Mouse (Mus musculus) lung, embryonic 14.5 days (tissue): ENCODE measurements at regions not wholly inside any gene's neighbourhood (a gene's known extent, or its start where the extent isn't known, plus 50 kb on each side); places are given as distances from the start of the nearest gene placed in this dataset.

ENCODE experiments used
- ATAC-seq: fragments of 200-750 bp; cut with Nextera tagmentation; 2 replicates; pipeline ENCODE4 v1.8.0; 2017; ENCODE audit warnings: mild to moderate bottlenecking, moderate TSS enrichment, moderate library complexity; ENCODE audit not compliant: insufficient read depth
- DNase-seq: peaks from one replicate; pipeline ENCODE4 v3.0.0-alpha.2; 2015
- H3K27ac ChIP-seq: fragments of 300-500 bp; sonication (generic); 2 replicates; pipeline ENCODE4 v1.5.1; 2014; ENCODE audit warnings: low read depth, mild to moderate bottlenecking, moderate library complexity
- H3K27me3 ChIP-seq: fragments of 300-500 bp; sonication (generic); 2 replicates; pipeline ENCODE4 v1.6.1; 2014; ENCODE audit warnings: low read length, control low read depth; ENCODE audit not compliant: insufficient read depth
- H3K36me3 ChIP-seq: fragments of 300-500 bp; sonication (generic); 2 replicates; pipeline ENCODE4 v1.6.1; 2014; ENCODE audit warnings: control low read depth; ENCODE audit not compliant: insufficient read depth
- H3K4me1 ChIP-seq: fragments of 300-500 bp; sonication (generic); 2 replicates; pipeline ENCODE4 v1.6.1; 2014; ENCODE audit warnings: antibody characterized with exemption, control low read depth; ENCODE audit not compliant: insufficient read depth
- H3K4me2 ChIP-seq: fragments of 300-500 bp; sonication (generic); 2 replicates; pipeline ENCODE4 v1.6.1; 2014; ENCODE audit warnings: mild to moderate bottlenecking
- H3K4me3 ChIP-seq: fragments of 300-500 bp; sonication (generic); 2 replicates; pipeline ENCODE4 v1.5.1; 2014; ENCODE audit warnings: low read depth, low read length
- H3K9ac ChIP-seq: fragments of 300-500 bp; sonication (generic); 2 replicates; pipeline ENCODE4 v1.6.1; 2014
- H3K9me3 ChIP-seq: fragments of 300-500 bp; sonication (generic); 2 replicates; pipeline ENCODE4 v1.6.1; 2016; ENCODE audit warnings: low read depth, low read length, control low read depth
- CTCF ChIP-seq: IDR thresholded peaks from 2 replicates; pipeline ENCODE4 v1.5.1; 2016; ENCODE audit warnings: antibody characterized with exemption, low read depth
- WGBS: fragments of 180-500 bp; shearing (Covaris S2); extraction: QIAGEN DNeasy Blood & Tissue Kit; methylation state at CpG from one replicate; pipeline ENCODE4 v1.1.7; 2014; 5-methylcytosine and 5-hydroxymethylcytosine counted together

DNA sequence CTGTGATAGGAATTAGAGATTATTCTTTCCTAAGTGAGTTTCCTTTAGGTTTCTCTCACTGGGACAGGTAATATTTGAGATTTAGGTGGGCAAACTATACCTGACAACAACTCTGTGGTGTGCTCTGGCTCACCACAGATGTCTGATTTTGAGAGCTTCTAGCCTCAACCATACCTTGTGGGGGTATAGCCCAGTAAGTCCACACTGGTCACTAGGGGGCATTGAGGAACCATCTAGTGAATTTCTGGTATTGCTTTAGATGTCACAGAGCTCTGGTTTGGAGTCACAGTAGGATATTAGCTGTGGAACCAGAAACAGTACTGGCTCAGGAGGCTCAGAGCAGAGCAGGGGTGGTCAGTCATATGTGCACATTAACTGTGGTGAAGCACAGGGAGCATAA is 91.5 kb upstream of the 2210010C04Rik start:
- Histone ChIP-seq H3K36me3 (no peaks in the 10 kb centered on the region), H3K9ac (no peak overlapping the region), H3K9me3 (no peaks in the 10 kb centered on the region), H3K27ac (no peak overlapping the region), H3K4me1 (no peaks in the 10 kb centered on the region), H3K4me2 (no peak overlapping the region), H3K4me3 (no peak overlapping the region), H3K27me3 (no peaks in the 10 kb centered on the region)
- ATAC-seq (no peak), DNase-seq (no peak)
- TF ChIP-seq CTCF, result no peak

DNA sequence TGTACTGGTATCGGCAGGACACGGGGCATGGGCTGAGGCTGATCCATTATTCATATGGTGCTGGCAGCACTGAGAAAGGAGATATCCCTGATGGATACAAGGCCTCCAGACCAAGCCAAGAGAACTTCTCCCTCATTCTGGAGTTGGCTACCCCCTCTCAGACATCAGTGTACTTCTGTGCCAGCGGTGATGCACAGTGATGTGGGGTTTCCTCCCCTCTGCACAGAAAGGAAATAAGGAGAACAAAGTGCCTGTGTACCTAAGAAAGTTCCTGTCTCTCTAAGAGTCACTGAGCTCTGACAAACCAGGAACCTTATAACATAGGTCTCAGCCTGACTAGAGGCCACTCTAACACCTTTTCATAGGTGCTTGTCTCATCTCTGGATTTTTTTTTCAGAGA is 86.3 kb upstream of the 2210010C04Rik start:
- no peaks in the 10 kb centered on the region for H3K27me3 ChIP-seq
- H3K9ac ChIP-seq, result no peak overlapping the region
- H3K4me3 ChIP-seq, result no peak overlapping the region
- 77% methylated on average over 3 of the region's 3 CpGs for WGBS
- H3K4me2 ChIP-seq, result no peak overlapping the region
- no peaks in the 10 kb centered on the region for H3K36me3 ChIP-seq
- no peak overlapping the region for H3K27ac ChIP-seq
- DNase-seq (no peak), ATAC-seq (no peak)
- H3K9me3 ChIP-seq, result no peaks in the 10 kb centered on the region
- H3K4me1 ChIP-seq, result no peaks in the 10 kb centered on the region
- no peak for TF ChIP-seq CTCF

GRCm38 (mm10) chr6:41119176-41119575 is 83.9 kb upstream of the 2210010C04Rik start:
- 74% methylated on average over 2 of the region's 2 CpGs for WGBS
- no peaks in the 10 kb centered on the region for H3K27me3 ChIP-seq
- no peaks in the 10 kb centered on the region for H3K9me3 ChIP-seq
- no peaks in the 10 kb centered on the region for H3K36me3 ChIP-seq
- H3K4me2 ChIP-seq, result no peak overlapping the region
- no peak overlapping the region for H3K27ac ChIP-seq
- ATAC-seq, result no peak
- H3K9ac ChIP-seq, result no peak overlapping the region
- TF ChIP-seq CTCF, result no peak
- no peak for DNase-seq
- no peaks in the 10 kb centered on the region for H3K4me1 ChIP-seq
- H3K4me3 ChIP-seq, result no peak overlapping the region

- Histone ChIP-seq H3K27me3 (no peaks in the 10 kb centered on the region), H3K36me3 (no peaks in the 10 kb centered on the region), H3K9me3 (no peaks in the 10 kb centered on the region), H3K4me3 (no peak overlapping the region), H3K27ac (no peak overlapping the region), H3K9ac (no peak overlapping the region), H3K4me2 (no peak overlapping the region), H3K4me1 (no peaks in the 10 kb centered on the region)
- 11% methylated on average over 7 of the region's 7 CpGs for whole genome bisulfite sequencing
- no peak for ATAC-seq
- peak; percentile 44 for DNase-seq
- TF ChIP-seq CTCF, result peak; percentile 38
Measured at GRCm38 (mm10) chr6:41118201-41118976, 83.1 kb upstream of the 2210010C04Rik start.

GRCm38 (mm10) chr6:41113943-41114342 is 78.6 kb upstream of the 2210010C04Rik start:
- Histone ChIP-seq H3K9ac (no peak overlapping the region), H3K9me3 (no peaks in the 10 kb centered on the region), H3K4me1 (no peaks in the 10 kb centered on the region), H3K27me3 (no peaks in the 10 kb centered on the region), H3K4me2 (no peak overlapping the region), H3K27ac (no peak overlapping the region), H3K4me3 (no peak overlapping the region), H3K36me3 (no peaks in the 10 kb centered on the region)
- ATAC-seq, result no peak
- no peak for DNase-seq
- 50% methylated on average over 1 of the region's 1 CpGs for WGBS
- TF ChIP-seq CTCF, result no peak

DNA sequence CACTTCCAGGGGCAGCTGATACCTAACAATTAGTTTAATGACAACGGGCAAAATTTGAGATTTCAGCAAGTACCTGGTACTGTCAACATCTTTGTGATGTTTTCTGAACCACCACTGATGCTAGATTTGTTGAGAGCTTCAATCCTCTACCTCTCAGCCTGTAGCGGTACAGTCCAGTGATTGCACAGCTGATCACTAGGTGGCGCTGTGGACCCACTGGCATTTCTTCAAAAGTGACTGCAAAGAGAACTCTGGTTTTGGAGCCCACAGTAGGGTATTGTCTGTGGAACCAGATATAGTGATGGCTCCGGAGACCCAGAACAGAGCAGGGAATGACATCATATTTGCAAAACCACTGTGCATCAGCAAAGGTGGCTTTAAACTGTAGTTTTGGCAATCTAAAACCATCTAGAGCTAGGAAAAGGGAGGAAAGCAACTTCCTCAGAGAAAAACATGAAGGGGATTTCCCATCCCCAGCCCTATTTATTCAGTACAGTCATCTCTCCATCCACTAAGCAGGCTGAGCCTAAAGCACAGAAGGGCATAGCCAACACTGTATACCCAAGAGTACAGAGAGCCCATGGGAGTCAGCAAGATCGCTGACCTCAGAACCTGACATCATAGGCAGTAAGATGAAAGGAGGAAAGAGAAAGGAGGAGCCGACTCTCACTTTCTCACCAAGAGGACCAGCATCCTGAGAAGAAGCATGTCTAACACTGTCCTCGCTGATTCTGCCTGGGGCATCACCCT is 77.7 kb upstream of the 2210010C04Rik start:
- 40% methylated on average over 7 of the region's 7 CpGs for WGBS
- no peak for ATAC-seq
- H3K36me3 ChIP-seq, result no peaks in the 10 kb centered on the region

DNA sequence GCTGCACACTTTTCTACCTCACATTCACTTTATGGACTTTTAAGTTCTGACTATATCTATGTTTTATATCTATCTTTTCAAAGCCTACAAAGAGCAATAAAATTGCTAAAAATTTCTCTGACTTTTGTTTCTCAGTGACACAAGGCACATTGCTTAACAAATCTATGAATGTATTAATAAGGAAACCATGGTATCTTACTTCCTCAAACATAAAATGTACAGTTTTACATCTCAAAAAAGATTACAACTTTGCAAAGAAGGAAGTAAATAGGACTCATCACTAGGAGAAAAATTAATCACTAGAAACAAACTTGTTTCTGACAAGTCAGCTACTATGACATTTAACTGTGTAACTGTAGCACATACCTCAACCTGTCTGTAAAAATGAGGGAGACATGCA is 76.5 kb upstream of the 2210010C04Rik start:
- no peak overlapping the region for H3K4me2 ChIP-seq
- no peak for ATAC-seq
- H3K4me1 ChIP-seq, result no peaks in the 10 kb centered on the region
- H3K4me3 ChIP-seq, result no peak overlapping the region
- no peak for TF ChIP-seq CTCF
- H3K36me3 ChIP-seq, result no peaks in the 10 kb centered on the region
- no peak overlapping the region for H3K27ac ChIP-seq
- no peak for DNase-seq
- H3K9ac ChIP-seq, result no peak overlapping the region
- no peaks in the 10 kb centered on the region for H3K27me3 ChIP-seq
- H3K9me3 ChIP-seq, result no peaks in the 10 kb centered on the region

More for the DNA sequence above, 77.7 kb upstream of the 2210010C04Rik start:
- peak; percentile 66 for TF ChIP-seq CTCF
- H3K27me3 ChIP-seq, result no peaks in the 10 kb centered on the region
- no peak overlapping the region for H3K4me3 ChIP-seq
- H3K9ac ChIP-seq, result no peak overlapping the region
- no peaks in the 10 kb centered on the region for H3K9me3 ChIP-seq
- no peak overlapping the region for H3K4me2 ChIP-seq
- DNase-seq, result peak; percentile 43
- H3K4me1 ChIP-seq, result no peaks in the 10 kb centered on the region
- no peak overlapping the region for H3K27ac ChIP-seq
